Mouse (Mus musculus): ENCODE measurements around the gene Btk. TPM values are rescaled to one million over a fixed set of nuclear protein-coding genes. Genes with fewer than 3 reads are reported as not detected.

Gene Btk
- total and polyA plus RNA-seq, 2 experiments from 2014 or later = 0.76 to 0.89 TPM

DNA sequence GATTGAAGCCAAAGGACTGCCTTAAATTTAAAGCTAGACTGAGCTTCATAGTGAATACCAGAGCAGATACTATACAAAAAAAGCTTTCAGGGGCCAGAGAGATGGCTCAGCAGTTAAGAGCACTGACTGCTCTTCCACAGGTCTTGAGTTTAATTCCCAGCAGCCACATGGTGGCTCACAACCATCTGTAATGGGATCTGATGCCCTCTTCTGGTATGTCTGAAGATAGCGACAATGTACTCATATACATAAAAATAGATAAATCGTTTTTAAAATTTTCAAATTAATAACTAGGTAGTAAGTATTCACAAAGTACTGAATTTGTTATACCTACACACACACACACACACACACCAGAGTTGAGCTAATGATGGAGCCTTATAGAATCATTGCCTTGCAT is 50.0 kb downstream of the Btk start:
- no peaks in the 10 kb centered on the region for H3K36me3 ChIP-seq (ENCODE audit: insufficient read depth, low read length)

GRCm38 (mm10) chrX:134525260-134525659 is 58.1 kb downstream of the Btk start:
- WGBS = 77% methylated on average over 4 of the region's 4 CpGs
- Histone ChIP-seq H3K4me3 (ENCODE audit: low read length) (no peak overlapping the region), H3K4me1 (ENCODE audit: insufficient read depth, low read length) (no peaks in the 10 kb centered on the region), H3K36me3 (ENCODE audit: insufficient read depth, low read length) (no peaks in the 10 kb centered on the region), H3K9me3 (ENCODE audit: low read length) (no peaks in the 10 kb centered on the region), H3K4me2 (ENCODE audit: low read depth, low read length) (no peak overlapping the region), H3K27ac (no peak overlapping the region), H3K27me3 (ENCODE audit: insufficient read depth, low read length) (no peaks in the 10 kb centered on the region), H3K9ac (replicated peaks; ENCODE audit: low read length) (no peak overlapping the region)
- no peak for DNase-seq (ENCODE audit: low spot score)
- ATAC-seq = no peak
- no peak for TF ChIP-seq CTCF (IDR thresholded peaks at IDR 0.05; ENCODE audit: low read depth)

More for the DNA sequence above, 50.0 kb downstream of the Btk start:
- Histone ChIP-seq H3K27me3 (ENCODE audit: insufficient read depth, low read length) (no peaks in the 10 kb centered on the region), H3K4me2 (ENCODE audit: low read depth, low read length) (no peak overlapping the region), H3K9me3 (ENCODE audit: low read length) (no peaks in the 10 kb centered on the region), H3K27ac (no peak overlapping the region), H3K4me3 (ENCODE audit: low read length) (no peak overlapping the region), H3K9ac (replicated peaks; ENCODE audit: low read length) (no peak overlapping the region), H3K4me1 (ENCODE audit: insufficient read depth, low read length) (no peaks in the 10 kb centered on the region)
- ATAC-seq = no peak
- TF ChIP-seq CTCF (IDR thresholded peaks at IDR 0.05; ENCODE audit: low read depth) = no peak
- 89% methylated on average over 2 of the region's 2 CpGs for WGBS
- DNase-seq (ENCODE audit: low spot score) = no peak

DNA sequence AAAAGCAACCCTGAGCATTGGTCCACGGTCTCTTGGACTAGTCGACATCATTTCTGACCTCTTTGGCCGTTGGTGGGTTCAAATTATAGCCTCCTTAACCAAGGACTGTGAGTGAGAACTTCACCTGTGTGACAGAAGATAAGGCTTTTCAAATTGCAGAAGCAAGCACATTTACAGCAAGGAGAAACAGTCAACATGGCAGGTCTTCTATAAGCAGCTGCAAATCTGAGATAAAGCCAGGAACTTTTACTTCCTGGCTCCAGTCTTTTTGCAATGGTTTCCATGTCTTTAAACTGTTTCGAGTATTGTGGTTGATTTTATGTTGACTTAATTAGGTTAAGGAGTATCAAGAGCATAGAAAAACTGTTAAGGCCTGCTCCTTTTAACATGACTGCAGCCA is 59.6 kb downstream of the Btk start:
- Histone ChIP-seq H3K27me3 (ENCODE audit: insufficient read depth, low read length) (no peaks in the 10 kb centered on the region), H3K36me3 (ENCODE audit: insufficient read depth, low read length) (no peaks in the 10 kb centered on the region), H3K4me3 (ENCODE audit: low read length) (no peak overlapping the region), H3K27ac (no peak overlapping the region), H3K9ac (replicated peaks; ENCODE audit: low read length) (no peak overlapping the region), H3K9me3 (ENCODE audit: low read length) (no peaks in the 10 kb centered on the region), H3K4me2 (ENCODE audit: low read depth, low read length) (no peak overlapping the region), H3K4me1 (ENCODE audit: insufficient read depth, low read length) (no peaks in the 10 kb centered on the region)
- DNase-seq (ENCODE audit: low spot score) (no peak), ATAC-seq (no peak)
- WGBS = 74% methylated on average over 4 of the region's 4 CpGs
- no peak for TF ChIP-seq CTCF (IDR thresholded peaks at IDR 0.05; ENCODE audit: low read depth)

GRCm38 (mm10) chrX:134509473-134509872 is 73.9 kb downstream of the Btk start:
- peak; percentile 59 for TF ChIP-seq CTCF (IDR thresholded peaks at IDR 0.05; ENCODE audit: low read depth)
- H3K36me3 ChIP-seq (ENCODE audit: insufficient read depth, low read length) = no peaks in the 10 kb centered on the region
- no peak overlapping the region for H3K9ac ChIP-seq (replicated peaks; ENCODE audit: low read length)
- no peak overlapping the region for H3K27ac ChIP-seq
- no peaks in the 10 kb centered on the region for H3K9me3 ChIP-seq (ENCODE audit: low read length)
- peak; percentile 4 for DNase-seq (ENCODE audit: low spot score)
- H3K4me2 ChIP-seq (ENCODE audit: low read depth, low read length) = no peak overlapping the region
- H3K4me3 ChIP-seq (ENCODE audit: low read length) = no peak overlapping the region
- no peaks in the 10 kb centered on the region for H3K27me3 ChIP-seq (ENCODE audit: insufficient read depth, low read length)
- no peak for ATAC-seq
- H3K4me1 ChIP-seq (ENCODE audit: insufficient read depth, low read length) = no peaks in the 10 kb centered on the region
- WGBS = 43% methylated on average over 2 of the region's 2 CpGs

DNA sequence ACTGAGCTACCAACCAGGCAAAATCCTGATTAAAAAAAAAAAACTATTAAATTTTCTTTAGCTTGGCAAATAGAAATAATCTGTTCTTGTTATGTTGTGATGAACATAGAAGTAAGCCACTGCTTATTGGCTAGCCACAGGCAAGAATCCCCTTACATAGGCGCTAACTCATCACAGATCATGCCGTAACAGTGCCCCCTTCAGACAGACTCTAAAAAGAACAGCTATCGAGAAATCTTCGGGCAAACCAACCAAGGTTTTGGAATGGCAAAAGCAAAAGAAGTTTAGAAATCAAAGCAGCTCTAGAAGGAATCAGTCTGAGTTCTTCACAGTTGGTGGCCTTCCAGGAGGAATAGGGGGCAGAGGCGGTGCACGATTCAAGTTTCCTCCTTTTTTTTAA is 75.4 kb downstream of the Btk start:
- 68% methylated on average over 6 of the region's 6 CpGs for WGBS
- ATAC-seq = no peak
- Histone ChIP-seq H3K9ac (replicated peaks; ENCODE audit: low read length) (no peak overlapping the region), H3K27me3 (ENCODE audit: insufficient read depth, low read length) (no peaks in the 10 kb centered on the region), H3K4me3 (ENCODE audit: low read length) (no peak overlapping the region), H3K4me2 (ENCODE audit: low read depth, low read length) (no peak overlapping the region), H3K27ac (no peak overlapping the region), H3K9me3 (ENCODE audit: low read length) (no peaks in the 10 kb centered on the region), H3K36me3 (ENCODE audit: insufficient read depth, low read length) (no peaks in the 10 kb centered on the region), H3K4me1 (ENCODE audit: insufficient read depth, low read length) (no peaks in the 10 kb centered on the region)
- no peak for DNase-seq (ENCODE audit: low spot score)
- no peak for TF ChIP-seq CTCF (IDR thresholded peaks at IDR 0.05; ENCODE audit: low read depth)

DNA sequence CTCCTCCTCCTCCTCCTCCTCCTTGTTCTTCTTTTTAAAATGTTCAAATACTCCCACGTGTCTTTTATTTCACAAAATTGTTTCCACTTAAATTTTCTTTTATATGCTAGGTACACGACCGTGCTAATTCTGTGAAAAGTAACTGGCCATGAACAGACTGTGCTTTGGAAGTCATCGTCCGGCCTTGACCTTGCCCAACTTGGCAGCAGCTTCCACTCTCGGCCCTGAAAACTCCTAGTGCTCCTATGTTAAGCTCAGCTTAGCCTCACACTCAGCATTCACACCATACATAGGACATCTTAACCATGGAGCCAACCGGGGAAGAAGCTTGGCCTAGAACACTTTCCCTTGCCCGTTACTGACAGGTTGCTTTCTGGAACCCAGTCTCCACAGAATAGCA is 82.7 kb downstream of the Btk start:
- DNase-seq (ENCODE audit: low spot score) (no peak), ATAC-seq (no peak)
- Histone ChIP-seq H3K27me3 (ENCODE audit: insufficient read depth, low read length) (no peaks in the 10 kb centered on the region), H3K36me3 (ENCODE audit: insufficient read depth, low read length) (no peaks in the 10 kb centered on the region), H3K4me2 (ENCODE audit: low read depth, low read length) (no peak overlapping the region), H3K4me3 (ENCODE audit: low read length) (no peak overlapping the region), H3K27ac (no peak overlapping the region), H3K9ac (replicated peaks; ENCODE audit: low read length) (no peak overlapping the region), H3K4me1 (ENCODE audit: insufficient read depth, low read length) (no peaks in the 10 kb centered on the region), H3K9me3 (ENCODE audit: low read length) (no peaks in the 10 kb centered on the region)
- TF ChIP-seq CTCF (IDR thresholded peaks at IDR 0.05; ENCODE audit: low read depth) = no peak
- WGBS = 87% methylated on average over 8 of the region's 8 CpGs

Other genes starting within 250 kb of the Btk start
- 31.5 and 32.8 TPM in 2 replicates for gene Drp2, start 179.0 kb downstream of the Btk start, total RNA-seq (2014; rRNA removed)
- 7.3 and 7.9 TPM in 2 replicates for gene Drp2, start 179.0 kb downstream of the Btk start, polyA plus RNA-seq (2015; fragmentation: Nextera tagmentation; extraction: Ambion mirVana)
- not detected in 2 replicates for gene Taf7l, start 107.1 kb downstream of the Btk start, total RNA-seq (2014; rRNA removed)
- gene Taf7l, start 107.1 kb downstream of the Btk start, polyA plus RNA-seq (2015; fragmentation: Nextera tagmentation; extraction: Ambion mirVana) = 0.25 and 0.47 TPM in 2 replicates
- 6.8 and 7.6 TPM in 2 replicates for gene Timm8a1, start 41.7 kb downstream of the Btk start, total RNA-seq (2014; rRNA removed)
- gene Timm8a1, start 41.7 kb downstream of the Btk start, polyA plus RNA-seq (2015; fragmentation: Nextera tagmentation; extraction: Ambion mirVana) = 47.0 and 48.2 TPM in 2 replicates
- gene Rpl36a, start 2.1 kb upstream of the Btk start, total RNA-seq (2014; rRNA removed) = 166 and 269 TPM in 2 replicates
- gene Rpl36a, start 2.1 kb upstream of the Btk start, polyA plus RNA-seq (2015; fragmentation: Nextera tagmentation; extraction: Ambion mirVana) = 202 and 203 TPM in 2 replicates
- gene Gla, start 17.6 kb upstream of the Btk start, total RNA-seq (2014; rRNA removed) = 3.9 and 6.0 TPM in 2 replicates
- 4.8 TPM in 2 replicates for gene Gla, start 17.6 kb upstream of the Btk start, polyA plus RNA-seq (2015; fragmentation: Nextera tagmentation; extraction: Ambion mirVana)
- gene Hnrnph2, start 17.6 kb upstream of the Btk start, total RNA-seq (2014; rRNA removed) = 35.9 and 39.5 TPM in 2 replicates
- 131 and 134 TPM in 2 replicates for gene Hnrnph2, start 17.6 kb upstream of the Btk start, polyA plus RNA-seq (2015; fragmentation: Nextera tagmentation; extraction: Ambion mirVana)
- 12.8 and 12.9 TPM in 2 replicates for gene Armcx4, start 102.9 kb upstream of the Btk start, total RNA-seq (2014; rRNA removed)
- gene Armcx4, start 102.9 kb upstream of the Btk start, polyA plus RNA-seq (2015; fragmentation: Nextera tagmentation; extraction: Ambion mirVana) = 5.6 and 6.0 TPM in 2 replicates
- 29.9 and 36.0 TPM in 2 replicates for gene Armcx1, start 134.4 kb upstream of the Btk start, total RNA-seq (2014; rRNA removed)
- 67.1 and 72.7 TPM in 2 replicates for gene Armcx1, start 134.4 kb upstream of the Btk start, polyA plus RNA-seq (2015; fragmentation: Nextera tagmentation; extraction: Ambion mirVana)
- 21.9 and 26.9 TPM in 2 replicates for gene Armcx6, start 167.8 kb upstream of the Btk start, total RNA-seq (2014; rRNA removed)
- gene Armcx6, start 167.8 kb upstream of the Btk start, polyA plus RNA-seq (2015; fragmentation: Nextera tagmentation; extraction: Ambion mirVana) = 47.4 and 47.5 TPM in 2 replicates
- gene Armcx3, start 173.0 kb upstream of the Btk start, total RNA-seq (2014; rRNA removed) = 43.5 and 51.3 TPM in 2 replicates
- 91.7 and 93.4 TPM in 2 replicates for gene Armcx3, start 173.0 kb upstream of the Btk start, polyA plus RNA-seq (2015; fragmentation: Nextera tagmentation; extraction: Ambion mirVana)
- gene Armcx2, start 225.7 kb upstream of the Btk start, total RNA-seq (2014; rRNA removed) = 102 and 107 TPM in 2 replicates
- 74.6 and 77.7 TPM in 2 replicates for gene Armcx2, start 225.7 kb upstream of the Btk start, polyA plus RNA-seq (2015; fragmentation: Nextera tagmentation; extraction: Ambion mirVana)

Measured in hindbrain, postnatal 0 days (tissue).